Mouse (Mus musculus) megakaryocyte, embryonic 14.5 days (primary cell): ENCODE data around the gene Icam5.

Experiments
- FLI1 ChIP-seq: IDR thresholded peaks from 2 replicates; pipeline ENCODE4 v1.6.1; 2012; ENCODE audit warnings: low read length, inconsistent platforms, mixed read lengths
- GATA1 ChIP-seq: IDR thresholded peaks from 3 replicates; pipeline ENCODE4 v1.6.1; 2012; ENCODE audit warnings: mixed read lengths, low read length, inconsistent platforms, borderline replicate concordance

DNA sequence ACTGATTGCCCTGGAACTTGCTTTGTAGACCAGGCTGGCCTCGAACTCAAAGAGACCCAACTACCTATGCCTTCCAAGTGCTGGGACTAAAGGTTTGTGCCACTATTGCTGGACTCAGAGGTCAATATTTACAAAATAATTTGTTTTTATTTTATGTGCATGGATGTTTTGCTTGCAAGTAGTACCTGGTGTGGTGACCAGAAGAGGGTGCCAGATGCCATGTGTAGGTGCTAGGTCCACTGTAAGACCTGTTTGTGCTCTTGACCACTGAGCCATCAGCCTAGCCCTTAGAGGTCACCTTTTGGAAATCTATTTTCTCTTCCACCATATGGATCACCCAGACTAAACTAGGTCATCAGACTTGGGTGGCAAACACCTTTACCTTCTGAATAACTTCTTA, 9.1 kb upstream of the Icam5 start:
- no peak for TF ChIP-seq GATA1
- no peak for TF ChIP-seq FLI1
